Mouse (Mus musculus) megakaryocyte progenitor cell, adult 5-6 weeks (primary cell): ENCODE results near the gene Elmo2. TPM values are rescaled to one million over a fixed set of nuclear protein-coding genes. Genes with fewer than 3 reads are reported as not detected.

Experiments
- total RNA-seq, 2 experiments: library from RNA; stranded (forward) in 1 of 2; stranded (reverse) in 1 of 2; fragments of 157-497, 149-512 nt in 1 of 2; fragments of 200-1000 nt in 1 of 2; gene quantifications; 2 replicates each; pipeline versions ENCODE4 v1.2.3 to v1.2.4; 2015 to 2017

The Elmo2 gene
- total RNA-seq, 2 experiments from 2014 or later = 32.2 to 45.9 TPM

Other genes with a start within 250 kb of the Elmo2 start
- gene 1700025C18Rik, start 235.7 kb downstream of the Elmo2 start, total RNA-seq (2015) = not detected in 2 replicates
- not detected in 2 replicates for gene 1700025C18Rik, start 235.7 kb downstream of the Elmo2 start, total RNA-seq (2017)
- not detected in 2 replicates for gene Cdh22, start 91.6 kb downstream of the Elmo2 start, total RNA-seq (2015)
- gene Cdh22, start 91.6 kb downstream of the Elmo2 start, total RNA-seq (2017) = not detected in 2 replicates
- gene Slc35c2, start 38.6 kb downstream of the Elmo2 start, total RNA-seq (2015) = 45.9 and 57.3 TPM in 2 replicates
- gene Slc35c2, start 38.6 kb downstream of the Elmo2 start, total RNA-seq (2017) = 64.5 and 76.7 TPM in 2 replicates
- not detected in 2 replicates for gene Zfp663, start 42.2 kb upstream of the Elmo2 start, total RNA-seq (2015)
- not detected in 2 replicates for gene Zfp663, start 42.2 kb upstream of the Elmo2 start, total RNA-seq (2017)
- gene Zfp334, start 61.8 kb upstream of the Elmo2 start, total RNA-seq (2015) = not detected in 2 replicates
- not detected in 2 replicates for gene Zfp334, start 61.8 kb upstream of the Elmo2 start, total RNA-seq (2017)
- not detected in 2 replicates for gene Ocstamp, start 73.9 kb upstream of the Elmo2 start, total RNA-seq (2015)
- gene Ocstamp, start 73.9 kb upstream of the Elmo2 start, total RNA-seq (2017) = not detected in 2 replicates
- gene Slc13a3, start 146.8 kb upstream of the Elmo2 start, total RNA-seq (2015) = 0.15 TPM in 1 of 2 replicates, not detected in the other
- 0.08 TPM in 1 of 2 replicates, not detected in the other for gene Slc13a3, start 146.8 kb upstream of the Elmo2 start, total RNA-seq (2017)
- 6.7 and 9.4 TPM in 2 replicates for gene Trp53rka, start 166.8 kb upstream of the Elmo2 start, total RNA-seq (2015)
- 7.6 and 8.6 TPM in 2 replicates for gene Trp53rka, start 166.8 kb upstream of the Elmo2 start, total RNA-seq (2017)
- gene Slc2a10, start 177.3 kb upstream of the Elmo2 start, total RNA-seq (2015) = 0.05 and 0.12 TPM in 2 replicates
- gene Slc2a10, start 177.3 kb upstream of the Elmo2 start, total RNA-seq (2017) = 0.21 and 0.57 TPM in 2 replicates